ENCODE assay signal across 25 mouse cellular contexts in genomic region chr15:99217630-99218029, GRCm38 (mm10).
"Had no signal": no experiment of that assay in that cellular context is flagged by ENCODE, and none has a peak within 500 bp of the region (broad histone marks: within the 10 kb centered on the region; RNA-seq: fewer than 3 reads in every experiment).

No protein-coding gene starts in this region.

- H3K4me1 ChIP-seq: hindbrain, embryonic 15.5 days had no signal

- ATAC-seq: hindbrain, postnatal 0 days; intestine, embryonic 16.5 days had no signal

- H3K4me2 ChIP-seq: heart, embryonic 13.5 days; heart, embryonic 15.5 days; hindbrain, embryonic 13.5 days; hindbrain, embryonic 15.5 days; kidney, embryonic 15.5 days; limb, embryonic 13.5 days; limb, embryonic 15.5 days; liver, embryonic 15.5 days had no signal

- H3K36me3 ChIP-seq: liver, embryonic 15.5 days had no signal

- H3K9ac ChIP-seq: heart, embryonic 13.5 days; heart, embryonic 15.5 days; hindbrain, embryonic 13.5 days; hindbrain, embryonic 15.5 days; kidney, embryonic 15.5 days; limb, embryonic 13.5 days; limb, embryonic 15.5 days; liver, embryonic 15.5 days had no signal

- H3K4me3 ChIP-seq: heart, adult 2 months; heart, embryonic 13.5 days; heart, embryonic 15.5 days; hindbrain, embryonic 13.5 days; hindbrain, embryonic 15.5 days; kidney, embryonic 15.5 days; limb, embryonic 13.5 days; limb, embryonic 15.5 days; liver, embryonic 15.5 days had no signal

- H3K9me3 ChIP-seq: heart, embryonic 13.5 days; heart, embryonic 15.5 days; hindbrain, embryonic 13.5 days; hindbrain, embryonic 15.5 days; kidney, embryonic 15.5 days; limb, embryonic 13.5 days; limb, embryonic 15.5 days; liver, embryonic 15.5 days had no signal

- H3K27ac ChIP-seq: heart, adult 2 months; heart, embryonic 13.5 days; heart, embryonic 15.5 days; hindbrain, embryonic 13.5 days; hindbrain, embryonic 15.5 days; hindbrain, postnatal 0 days; kidney, embryonic 15.5 days; kidney, postnatal 0 days; limb, embryonic 13.5 days; limb, embryonic 15.5 days; liver, embryonic 15.5 days had no signal

- DNase-seq: gastrocnemius, postnatal 14 days; gastrocnemius, postnatal 36 days; heart, adult 11 months; heart, adult 2 months; heart, postnatal 14 days; heart, postnatal 36 days; kidney, adult 11 months; kidney, adult 2 months; kidney, adult 9 months; kidney, postnatal 14 days; kidney, postnatal 36 days; layer of hippocampus, adult 9-11 months; layer of hippocampus, postnatal 36 days; left cerebral cortex, postnatal 4 days had no signal
